Mouse (Mus musculus) megakaryocyte, embryonic 14.5 days (primary cell): Measurements from ENCODE around the gene Sv2a. TPM values are rescaled to one million over a fixed set of nuclear protein-coding genes. Genes with fewer than 3 reads are reported as not detected.
"Not testable (repeated sequence)": the region's sequence is repeated elsewhere in the genome, so short reads cannot be mapped to it uniquely, and the experiment has no call there.

Experiments
- H3K27me3 ChIP-seq: replicated peaks from 2 replicates; pipeline ENCODE3; 2012; ENCODE audit warnings: inconsistent platforms
- H3K36me3 ChIP-seq: replicated peaks from 2 replicates; pipeline ENCODE3; 2012; ENCODE audit warnings: low read length, inconsistent platforms, mixed read lengths
- H3K4me1 ChIP-seq: 2 replicates; pipeline ENCODE4 v1.6.1; 2012; ENCODE audit warnings: inconsistent platforms
- H3K4me3 ChIP-seq: replicated peaks from 2 replicates; pipeline ENCODE3; 2012; ENCODE audit warnings: moderate library complexity, mild to moderate bottlenecking, inconsistent platforms
- H3K9me3 ChIP-seq: 2 replicates; pipeline ENCODE4 v1.6.1; 2012; ENCODE audit warnings: inconsistent platforms
- FLI1 ChIP-seq: IDR thresholded peaks from 2 replicates; pipeline ENCODE4 v1.6.1; 2012; ENCODE audit warnings: low read length, inconsistent platforms, mixed read lengths
- GATA1 ChIP-seq: IDR thresholded peaks from 3 replicates; pipeline ENCODE4 v1.6.1; 2012; ENCODE audit warnings: mixed read lengths, low read length, inconsistent platforms, borderline replicate concordance
- polyA plus RNA-seq: library from polyadenylated mRNA; stranded (reverse); fragments of >175 nt; gene quantifications from 2 replicates; pipeline ENCODE4 v1.2.3, GENCODE M21; 2012; ENCODE audit warnings: low replicate concordance; ENCODE audit not compliant: insufficient read depth

The Sv2a gene
- polyA plus RNA-seq, 1 experiment, result 1.9 TPM

- peak overlapping the region; percentile 69 for H3K4me3 ChIP-seq
- H3K36me3 ChIP-seq, result no peaks in the 10 kb centered on the region
- H3K4me1 ChIP-seq, result peaks cover 39% of the 10 kb centered on the region
- no peak for TF ChIP-seq FLI1
- TF ChIP-seq GATA1, result no peak
- H3K27me3 ChIP-seq, result no peaks in the 10 kb centered on the region
- H3K9me3 ChIP-seq, result no peaks in the 10 kb centered on the region
These were observed 54.9 kb downstream of the Sv2a start for GRCm38 (mm10) chr3:96235836-96236235.

DNA sequence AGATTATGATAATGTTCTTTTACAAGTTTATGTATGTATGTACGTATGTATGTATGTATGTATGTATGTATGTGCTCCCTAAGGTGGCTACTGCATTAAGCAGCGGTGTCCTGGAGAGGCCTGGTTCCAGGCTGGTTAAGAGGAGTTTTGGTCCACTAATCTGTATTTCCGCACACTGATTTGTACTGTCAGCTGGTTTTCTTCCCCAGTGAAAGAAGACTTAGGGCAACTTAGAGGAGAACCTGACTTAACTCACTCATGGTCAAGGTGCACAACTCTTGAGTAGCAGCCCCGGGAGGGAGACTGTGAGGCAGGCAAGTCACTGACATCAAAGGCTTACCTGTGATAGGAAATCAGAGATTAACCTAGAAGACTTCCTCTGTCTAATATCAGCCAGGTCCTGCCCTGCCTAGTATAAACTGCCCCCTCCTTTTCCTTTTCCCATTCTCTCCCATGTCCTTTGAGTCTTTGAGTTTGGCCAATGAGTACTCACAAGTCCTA lies 55.9 kb downstream of the Sv2a start:
- H3K4me3 ChIP-seq, result peak overlapping the region; percentile 91
- no peaks in the 10 kb centered on the region for H3K27me3 ChIP-seq
- H3K36me3 ChIP-seq, result peaks cover 2% of the 10 kb centered on the region
- H3K9me3 ChIP-seq, result no peaks in the 10 kb centered on the region
- TF ChIP-seq FLI1 (no peak), GATA1 (no peak)
- H3K4me1 ChIP-seq, result peaks cover 38% of the 10 kb centered on the region

DNA sequence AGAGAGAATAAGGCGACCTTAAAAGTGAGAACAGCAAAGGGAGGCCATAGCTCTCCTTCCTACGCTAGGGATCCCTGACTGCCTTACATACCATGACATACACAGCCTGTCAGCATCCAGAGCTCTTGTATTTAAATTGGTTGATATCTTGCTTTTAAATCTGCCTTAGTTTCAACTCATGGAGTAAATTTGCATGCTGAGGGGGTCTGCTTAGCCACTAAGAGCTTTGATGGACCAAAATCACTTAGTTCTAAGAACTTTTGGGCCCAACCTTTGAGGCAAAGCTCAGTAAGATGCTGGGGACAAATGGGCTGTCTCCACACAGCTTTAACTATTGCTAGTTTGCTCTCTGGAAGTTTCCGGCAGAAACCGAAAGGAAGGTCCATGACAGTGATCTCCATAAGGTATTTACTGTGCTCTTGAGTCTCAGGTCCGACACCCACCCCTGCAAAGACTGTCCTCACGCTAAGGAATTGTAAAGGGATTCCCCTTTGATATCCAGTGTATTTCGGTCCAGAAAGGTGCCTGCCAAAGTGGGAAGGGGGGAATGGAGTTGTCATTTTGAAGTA lies 56.5 kb downstream of the Sv2a start:
- H3K36me3 ChIP-seq, result peaks cover 6% of the 10 kb centered on the region
- H3K4me3 ChIP-seq, result peak overlapping the region; percentile 91
- no peaks in the 10 kb centered on the region for H3K9me3 ChIP-seq

GRCm38 (mm10) chr3:96237904-96238511 lies 57.1 kb downstream of the Sv2a start:
- peak overlapping the region; percentile 91 for H3K4me3 ChIP-seq
- no peaks in the 10 kb centered on the region for H3K27me3 ChIP-seq
- peaks cover 7% of the 10 kb centered on the region for H3K36me3 ChIP-seq
- H3K9me3 ChIP-seq, result no peaks in the 10 kb centered on the region
- peaks cover 44% of the 10 kb centered on the region for H3K4me1 ChIP-seq
- TF ChIP-seq GATA1 (no peak), FLI1 (no peak)

More for the DNA sequence above, 56.5 kb downstream of the Sv2a start:
- Histone ChIP-seq H3K27me3 (no peaks in the 10 kb centered on the region), H3K4me1 (peaks cover 42% of the 10 kb centered on the region)
- TF ChIP-seq GATA1 (no peak), FLI1 (no peak)

GRCm38 (mm10) chr3:96238954-96239793 lies 58.2 kb downstream of the Sv2a start, which contains the start of gene Hist2h3c2:
Hist2h3c2 (minus strand) TSS chr3:96239127.
- not testable (repeated sequence) for H3K36me3 ChIP-seq, H3K27me3 ChIP-seq, H3K9me3 ChIP-seq
- H3K4me1 ChIP-seq, result peaks cover 55% of the 10 kb centered on the region
- peak within 1 kb of the TSS; percentile 91 for H3K4me3 ChIP-seq

GRCm38 (mm10) chr3:96239949-96240798 lies 59.2 kb downstream of the Sv2a start, which contains the start of gene Hist2h2aa2:
Hist2h2aa2 (minus strand) TSS chr3:96240276.
- H3K4me1 ChIP-seq, result peaks cover 59% of the 10 kb centered on the region
- not testable (repeated sequence) for H3K27me3 ChIP-seq, H3K36me3 ChIP-seq, H3K9me3 ChIP-seq
- peak within 1 kb of the TSS; percentile 90 for H3K4me3 ChIP-seq

DNA sequence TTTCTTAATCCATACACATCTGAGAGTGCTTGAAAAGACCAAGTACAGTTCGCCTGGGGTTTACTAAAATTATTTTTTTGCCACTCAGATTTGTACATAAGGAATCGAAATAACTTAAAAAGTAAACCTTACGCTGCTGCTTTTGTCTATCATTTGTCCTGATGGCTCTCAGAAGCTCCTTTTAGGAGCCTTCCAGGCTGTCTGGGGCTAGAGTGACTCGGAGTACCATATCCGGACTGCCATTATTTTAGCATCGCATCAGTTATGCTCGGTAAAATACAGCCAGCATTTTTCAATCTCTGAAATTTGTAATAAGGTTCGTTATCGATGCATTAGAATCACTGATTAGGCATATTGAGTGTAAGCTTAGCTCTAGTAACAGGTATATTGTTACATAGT lies 59.8 kb downstream of the Sv2a start:
- Histone ChIP-seq H3K27me3 (no peaks in the 10 kb centered on the region), H3K4me1 (peaks cover 56% of the 10 kb centered on the region), H3K9me3 (no peaks in the 10 kb centered on the region), H3K36me3 (peaks cover 7% of the 10 kb centered on the region), H3K4me3 (peak overlapping the region; percentile 86)
- TF ChIP-seq FLI1 (no peak), GATA1 (no peak)

DNA sequence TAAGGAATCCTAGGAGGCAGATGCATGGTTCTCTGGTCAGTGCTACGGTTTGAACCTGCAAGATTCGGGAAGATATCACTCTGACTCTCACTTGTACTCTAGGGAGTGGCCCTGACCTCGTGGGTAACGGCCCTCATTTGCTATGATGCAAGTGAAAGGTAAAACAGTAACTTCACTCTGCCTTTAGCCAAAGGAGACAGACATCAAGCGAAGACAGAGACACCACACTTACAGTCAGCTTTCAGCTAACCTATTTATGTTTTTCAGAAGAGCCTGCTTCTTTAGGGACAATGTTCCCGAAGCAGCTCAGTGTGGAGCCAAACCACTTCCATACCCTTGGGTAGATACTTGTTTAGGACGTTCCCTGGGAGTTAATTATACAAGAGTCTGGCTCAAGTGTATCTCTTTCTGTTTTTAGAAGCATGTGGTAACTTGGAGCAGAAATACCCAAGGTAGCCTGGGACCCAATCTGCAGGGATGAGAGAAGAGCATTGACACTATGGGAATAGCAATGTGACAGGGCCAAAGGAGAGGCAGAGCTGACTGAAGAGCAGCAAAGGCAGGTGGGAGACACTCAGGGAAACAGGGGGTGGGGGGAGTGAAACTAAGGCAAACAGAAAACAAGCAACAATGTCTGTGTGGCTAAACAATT lies 63.1 kb downstream of the Sv2a start:
- H3K36me3 ChIP-seq, result peaks cover 7% of the 10 kb centered on the region
- no peaks in the 10 kb centered on the region for H3K27me3 ChIP-seq
- no peak for TF ChIP-seq GATA1
- TF ChIP-seq FLI1, result no peak
- peak overlapping the region; percentile 94 for H3K4me3 ChIP-seq
- peaks cover 52% of the 10 kb centered on the region for H3K4me1 ChIP-seq
- H3K9me3 ChIP-seq, result no peaks in the 10 kb centered on the region

Other genes with a start within 250 kb of the Sv2a start
- gene Plekho1, start 185.2 kb upstream of the Sv2a start, polyA plus RNA-seq, result 556 and 663 TPM in 2 replicates
- gene Vps45, start 122.7 kb upstream of the Sv2a start, polyA plus RNA-seq, result 19.1 and 19.4 TPM in 2 replicates
- gene Otud7b, start 76.6 kb upstream of the Sv2a start, polyA plus RNA-seq, result 9.2 and 12.9 TPM in 2 replicates
- gene Mtmr11, start 19.1 kb upstream of the Sv2a start, polyA plus RNA-seq, result 0.57 TPM in 1 of 2 replicates, not detected in the other
- 463 and 1,018 TPM in 2 replicates for gene Sf3b4, start 8.8 kb upstream of the Sv2a start, polyA plus RNA-seq
- 29.8 and 114 TPM in 2 replicates for gene Bola1, start 38.6 kb downstream of the Sv2a start, polyA plus RNA-seq
- not detected in 2 replicates for gene Hist2h2ab, start 38.7 kb downstream of the Sv2a start, polyA plus RNA-seq
- 15.1 and 19.7 TPM in 2 replicates for gene Hist2h2ac, start 39.7 kb downstream of the Sv2a start, polyA plus RNA-seq
- 0.10 TPM in 1 of 2 replicates, not detected in the other for gene Hist2h2be, start 40.0 kb downstream of the Sv2a start, polyA plus RNA-seq
- gene Hist2h3c2, start 58.0 kb downstream of the Sv2a start, polyA plus RNA-seq, result 50.2 and 139 TPM in 2 replicates
- gene Hist2h2aa2, start 59.1 kb downstream of the Sv2a start, polyA plus RNA-seq, result 947 and 1,036 TPM in 2 replicates
- 57.2 and 67.0 TPM in 2 replicates for gene Hist2h2aa1, start 64.3 kb downstream of the Sv2a start, polyA plus RNA-seq
- not detected in 2 replicates for gene Hist2h3c1, start 65.5 kb downstream of the Sv2a start, polyA plus RNA-seq
- gene Hist2h4, start 82.2 kb downstream of the Sv2a start, polyA plus RNA-seq, result 5.6 and 6.1 TPM in 2 replicates
- gene Hist2h3b, start 87.5 kb downstream of the Sv2a start, polyA plus RNA-seq, result 84.7 and 122 TPM in 2 replicates
- 1.0 TPM in 1 of 2 replicates, not detected in the other for gene Hist2h2bb, start 88.6 kb downstream of the Sv2a start, polyA plus RNA-seq
- 0.86 and 1.7 TPM in 2 replicates for gene Fcgr1, start 112.8 kb downstream of the Sv2a start, polyA plus RNA-seq